Mouse (Mus musculus) small intestine, adult 2 months (tissue): ENCODE measurements around the gene Tet2.

ENCODE experiments used
- CTCF ChIP-seq: fragments of 200-500 bp; IDR thresholded peaks from 2 replicates; pipeline ENCODE4 v1.5.1; 2012; ENCODE audit warnings: low read depth, mild to moderate bottlenecking, control low read depth, inconsistent platforms, low read length, moderate library complexity, mixed read lengths; ENCODE audit not compliant: insufficient replicate concordance, insufficient read length; ENCODE audit errors: extremely low read depth
- POLR2A ChIP-seq: fragments of 200-500 bp; IDR thresholded peaks from 2 replicates; pipeline ENCODE4 v1.6.1; 2012; ENCODE audit warnings: low read depth, mild to moderate bottlenecking, control low read depth, inconsistent platforms, low read length, moderate library complexity

DNA sequence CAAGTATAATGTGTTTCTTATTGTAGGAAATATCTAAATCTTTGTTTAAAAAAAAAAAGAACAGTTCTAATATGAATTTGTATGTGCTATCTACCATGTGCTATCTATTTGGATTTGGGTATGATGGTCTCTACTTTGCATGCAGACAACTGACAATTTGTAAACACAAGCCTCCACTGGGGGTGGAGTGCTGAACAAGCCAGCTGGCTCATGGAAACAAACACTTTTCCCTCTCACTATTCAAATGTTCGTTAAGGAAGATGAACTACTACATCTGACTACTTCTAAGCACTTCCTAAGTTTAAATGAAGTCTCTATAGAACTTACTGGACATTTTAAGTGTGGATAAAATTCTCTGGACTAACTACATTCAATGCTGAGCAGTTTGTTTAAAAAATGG, 71.2 kb downstream of the Tet2 start:
- TF ChIP-seq CTCF: no peak
- no peak for TF ChIP-seq POLR2A
